Mouse (Mus musculus): ENCODE results near the gene Gse1. TPM values are rescaled to one million over a fixed set of nuclear protein-coding genes. Genes with fewer than 3 reads are reported as not detected.

The Gse1 gene
- polyA plus RNA-seq, 1 experiment: 14.7 TPM

GRCm38 (mm10) chr8:120544155-120544554, 315.9 kb downstream of the Gse1 start:
- no peaks in the 10 kb centered on the region for H3K36me3 ChIP-seq (ENCODE audit: control insufficient read depth, insufficient read depth)
- TF ChIP-seq SRF (IDR thresholded peaks at IDR 0.05; ENCODE audit: control insufficient read depth, insufficient read length, low read depth) (no peak), MYOG (IDR thresholded peaks at IDR 0.05; ENCODE audit: control insufficient read depth in 1 of 3, insufficient read depth in 1 of 3, insufficient read length in 2 of 3, low read depth in 2 of 3) (no peak), REST (IDR thresholded peaks at IDR 0.05; ENCODE audit: insufficient read depth, insufficient read length) (no peak), E2F4 (IDR thresholded peaks at IDR 0.05; ENCODE audit: insufficient read depth) (no peak), POLR2AphosphoS2 (IDR thresholded peaks at IDR 0.05; ENCODE audit: insufficient read length, low read depth) (no peak), TCF12 (IDR thresholded peaks at IDR 0.05; ENCODE audit: insufficient read depth, poor library complexity, severe bottlenecking) (no peak), POLR2A (IDR thresholded peaks at IDR 0.05; ENCODE audit: insufficient read length, low read depth) (no peak), MAX (IDR thresholded peaks at IDR 0.05; ENCODE audit: low read depth) (no peak)
- peak overlapping the region; percentile 2 for H3K4me2 ChIP-seq (ENCODE audit: low read depth)
- H3K79me2 ChIP-seq (ENCODE audit: control insufficient read depth, insufficient read depth): peaks cover 32% of the 10 kb centered on the region
- H3K27me3 ChIP-seq (ENCODE audit: control insufficient read depth, insufficient read depth, insufficient read length): no peaks in the 10 kb centered on the region
- no peak overlapping the region for H3ac ChIP-seq (ENCODE audit: control insufficient read depth, insufficient read length)
- H3K4me3 ChIP-seq: no peak overlapping the region

DNA sequence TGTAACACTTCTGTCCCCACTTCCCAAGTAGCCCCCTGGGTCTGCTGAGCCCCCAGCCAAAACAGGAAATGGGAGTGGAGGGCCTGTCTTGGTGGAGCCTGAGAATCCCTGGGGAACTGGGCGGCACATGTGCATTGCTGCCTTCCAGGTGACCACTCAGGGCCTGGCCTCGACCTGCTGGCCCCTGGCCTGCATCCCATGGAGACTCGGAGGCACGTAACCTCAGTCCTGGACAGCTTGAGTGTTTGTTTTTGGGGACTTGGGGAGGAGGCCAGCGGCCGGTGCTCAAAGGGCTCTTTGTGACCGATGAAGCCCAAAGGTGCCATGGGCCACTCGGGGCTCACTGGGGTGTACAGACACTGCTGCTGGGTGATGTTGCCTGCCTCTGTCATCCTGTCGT, 319.3 kb downstream of the Gse1 start:
- Histone ChIP-seq H3ac (ENCODE audit: control insufficient read depth, insufficient read length) (no peak overlapping the region), H3K79me2 (ENCODE audit: control insufficient read depth, insufficient read depth) (peaks cover 23% of the 10 kb centered on the region), H3K4me3 (no peak overlapping the region), H3K27me3 (ENCODE audit: control insufficient read depth, insufficient read depth, insufficient read length) (no peaks in the 10 kb centered on the region), H3K36me3 (ENCODE audit: control insufficient read depth, insufficient read depth) (no peaks in the 10 kb centered on the region), H3K4me2 (ENCODE audit: low read depth) (no peak overlapping the region)
- no peak for TF ChIP-seq MYOD1 (IDR thresholded peaks at IDR 0.05; ENCODE audit: control insufficient read depth in 1 of 3, insufficient read length in 2 of 3, low read depth in 2 of 3)
- TF ChIP-seq E2F4 (IDR thresholded peaks at IDR 0.05; ENCODE audit: insufficient read depth): no peak
- no peak for TF ChIP-seq CEBPB (IDR thresholded peaks at IDR 0.05; ENCODE audit: insufficient read depth, poor library complexity, severe bottlenecking)
- TF ChIP-seq TCF12 (IDR thresholded peaks at IDR 0.05; ENCODE audit: insufficient read depth, poor library complexity, severe bottlenecking): no peak
- no peak for TF ChIP-seq MYOG (IDR thresholded peaks at IDR 0.05; ENCODE audit: control insufficient read depth in 1 of 3, insufficient read depth in 1 of 3, insufficient read length in 2 of 3, low read depth in 2 of 3)
- no peak for TF ChIP-seq MAX (IDR thresholded peaks at IDR 0.05; ENCODE audit: low read depth)

GRCm38 (mm10) chr8:120548313-120548761, 320.1 kb downstream of the Gse1 start:
- H3K4me3 ChIP-seq: no peak overlapping the region
- peaks cover 26% of the 10 kb centered on the region for H3K79me2 ChIP-seq (ENCODE audit: control insufficient read depth, insufficient read depth)
- H3ac ChIP-seq (ENCODE audit: control insufficient read depth, insufficient read length): no peak overlapping the region
- no peak overlapping the region for H3K4me2 ChIP-seq (ENCODE audit: low read depth)
- no peaks in the 10 kb centered on the region for H3K27me3 ChIP-seq (ENCODE audit: control insufficient read depth, insufficient read depth, insufficient read length)
- TF ChIP-seq CEBPB (IDR thresholded peaks at IDR 0.05; ENCODE audit: insufficient read depth, poor library complexity, severe bottlenecking) (no peak), MAX (IDR thresholded peaks at IDR 0.05; ENCODE audit: low read depth) (no peak), POLR2AphosphoS2 (IDR thresholded peaks at IDR 0.05; ENCODE audit: insufficient read length, low read depth) (no peak)
- no peaks in the 10 kb centered on the region for H3K36me3 ChIP-seq (ENCODE audit: control insufficient read depth, insufficient read depth)

GRCm38 (mm10) chr8:120549321-120549921, 321.2 kb downstream of the Gse1 start:
- no peaks in the 10 kb centered on the region for H3K27me3 ChIP-seq (ENCODE audit: control insufficient read depth, insufficient read depth, insufficient read length)
- H3K36me3 ChIP-seq (ENCODE audit: control insufficient read depth, insufficient read depth): no peaks in the 10 kb centered on the region
- no peak overlapping the region for H3K4me3 ChIP-seq
- H3ac ChIP-seq (ENCODE audit: control insufficient read depth, insufficient read length): no peak overlapping the region
- peaks cover 26% of the 10 kb centered on the region for H3K79me2 ChIP-seq (ENCODE audit: control insufficient read depth, insufficient read depth)
- H3K4me2 ChIP-seq (ENCODE audit: low read depth): no peak overlapping the region
- TF ChIP-seq SRF (IDR thresholded peaks at IDR 0.05; ENCODE audit: control insufficient read depth, insufficient read length, low read depth): no peak
- TF ChIP-seq CEBPB (IDR thresholded peaks at IDR 0.05; ENCODE audit: insufficient read depth, poor library complexity, severe bottlenecking): no peak
- TF ChIP-seq MAX (IDR thresholded peaks at IDR 0.05; ENCODE audit: low read depth): no peak
- no peak for TF ChIP-seq POLR2AphosphoS2 (IDR thresholded peaks at IDR 0.05; ENCODE audit: insufficient read length, low read depth)
- TF ChIP-seq MYOG (IDR thresholded peaks at IDR 0.05; ENCODE audit: control insufficient read depth in 1 of 3, insufficient read depth in 1 of 3, insufficient read length in 2 of 3, low read depth in 2 of 3): no peak
- no peak for TF ChIP-seq E2F4 (IDR thresholded peaks at IDR 0.05; ENCODE audit: insufficient read depth)
- no peak for TF ChIP-seq USF1 (IDR thresholded peaks at IDR 0.05; ENCODE audit: low read depth)
- TF ChIP-seq TCF12 (IDR thresholded peaks at IDR 0.05; ENCODE audit: insufficient read depth, poor library complexity, severe bottlenecking): no peak
- TF ChIP-seq TCF3 (IDR thresholded peaks at IDR 0.05; ENCODE audit: insufficient read length, low read depth): no peak
- TF ChIP-seq REST (IDR thresholded peaks at IDR 0.05; ENCODE audit: insufficient read depth, insufficient read length): no peak
- no peak for TF ChIP-seq POLR2A (IDR thresholded peaks at IDR 0.05; ENCODE audit: insufficient read length, low read depth)
- TF ChIP-seq MYOD1 (IDR thresholded peaks at IDR 0.05; ENCODE audit: control insufficient read depth in 1 of 3, insufficient read length in 2 of 3, low read depth in 2 of 3): no peak

- no peak overlapping the region for H3K4me2 ChIP-seq (ENCODE audit: low read depth)
- no peak overlapping the region for H3ac ChIP-seq (ENCODE audit: control insufficient read depth, insufficient read length)
- peaks cover 24% of the 10 kb centered on the region for H3K79me2 ChIP-seq (ENCODE audit: control insufficient read depth, insufficient read depth)
- no peaks in the 10 kb centered on the region for H3K36me3 ChIP-seq (ENCODE audit: control insufficient read depth, insufficient read depth)
- H3K4me3 ChIP-seq: no peak overlapping the region
- no peak for TF ChIP-seq TCF12 (IDR thresholded peaks at IDR 0.05; ENCODE audit: insufficient read depth, poor library complexity, severe bottlenecking)
- no peak for TF ChIP-seq MYOD1 (IDR thresholded peaks at IDR 0.05; ENCODE audit: control insufficient read depth in 1 of 3, insufficient read length in 2 of 3, low read depth in 2 of 3)
- TF ChIP-seq SRF (IDR thresholded peaks at IDR 0.05; ENCODE audit: control insufficient read depth, insufficient read length, low read depth): no peak
- TF ChIP-seq TCF3 (IDR thresholded peaks at IDR 0.05; ENCODE audit: insufficient read length, low read depth): no peak
- no peak for TF ChIP-seq E2F4 (IDR thresholded peaks at IDR 0.05; ENCODE audit: insufficient read depth)
- TF ChIP-seq REST (IDR thresholded peaks at IDR 0.05; ENCODE audit: insufficient read depth, insufficient read length): no peak
- no peak for TF ChIP-seq MAX (IDR thresholded peaks at IDR 0.05; ENCODE audit: low read depth)
- no peak for TF ChIP-seq CEBPB (IDR thresholded peaks at IDR 0.05; ENCODE audit: insufficient read depth, poor library complexity, severe bottlenecking)
- TF ChIP-seq POLR2A (IDR thresholded peaks at IDR 0.05; ENCODE audit: insufficient read length, low read depth): no peak
- no peak for TF ChIP-seq POLR2AphosphoS2 (IDR thresholded peaks at IDR 0.05; ENCODE audit: insufficient read length, low read depth)
- TF ChIP-seq USF1 (IDR thresholded peaks at IDR 0.05; ENCODE audit: low read depth): no peak
- TF ChIP-seq MYOG (IDR thresholded peaks at IDR 0.05; ENCODE audit: control insufficient read depth in 1 of 3, insufficient read depth in 1 of 3, insufficient read length in 2 of 3, low read depth in 2 of 3): no peak
- no peaks in the 10 kb centered on the region for H3K27me3 ChIP-seq (ENCODE audit: control insufficient read depth, insufficient read depth, insufficient read length)
Measured at GRCm38 (mm10) chr8:120549922-120550321, 321.7 kb downstream of the Gse1 start.

Measured in myocyte (in vitro differentiated cells).